Mouse (Mus musculus): ENCODE measurements around the gene Casz1. TPM values are rescaled to one million over a fixed set of nuclear protein-coding genes. Genes with fewer than 3 reads are reported as not detected.

Casz1 gene
- polyA plus RNA-seq (2016; fragmentation: Nextera tagmentation; extraction: Ambion mirVana): 1.0 and 2.1 TPM in 2 replicates

- DNase-seq (ENCODE audit: low spot score): peak; percentile 97
- Histone ChIP-seq H3K27ac (peak within 1 kb of the TSS; percentile 75), H3K4me3 (peak within 1 kb of the TSS; percentile 76), H3K27me3 (ENCODE audit: low read depth, poor library complexity, severe bottlenecking) (peaks cover 90% of the 10 kb centered on the region), H3K4me1 (peaks cover 65% of the 10 kb centered on the region), H3K9me3 (replicated peaks) (no peaks in the 10 kb centered on the region), H3K36me3 (no peaks in the 10 kb centered on the region)
- whole genome bisulfite sequencing: under 1% methylated on average over 68 of the region's 68 CpGs
Measured at GRCm38 (mm10) chr4:148804137-148804779, at the start of gene Casz1. Casz1 (plus strand) TSS chr4:148804429.

DNA sequence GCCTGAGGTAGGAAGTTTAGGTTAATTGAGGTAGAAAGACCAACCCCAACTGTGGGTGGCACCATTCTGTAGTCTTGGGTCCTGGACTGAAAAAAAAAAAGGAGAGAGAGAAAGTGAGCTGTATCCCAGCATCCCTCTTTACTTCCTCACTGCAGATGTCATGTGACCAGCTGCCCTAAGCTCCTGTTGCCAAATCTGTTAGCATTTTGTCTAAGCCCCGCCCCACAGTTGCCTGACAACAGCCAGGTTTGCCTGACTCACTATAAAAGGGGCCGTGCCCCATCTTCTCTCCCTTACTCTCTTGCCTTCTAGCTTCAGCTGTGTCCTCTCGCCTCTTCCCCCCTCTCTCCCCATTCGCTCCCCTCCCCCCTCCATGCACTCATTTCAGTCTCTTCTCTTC lies 45.4 kb upstream of the Casz1 start:
- no peak for DNase-seq (ENCODE audit: low spot score)
- peaks cover 8% of the 10 kb centered on the region for H3K4me1 ChIP-seq
- 41% methylated on average over 4 of the region's 4 CpGs for WGBS
- H3K27me3 ChIP-seq (ENCODE audit: low read depth, poor library complexity, severe bottlenecking): no peaks in the 10 kb centered on the region
- no peak overlapping the region; the same call in 1 of the 2 replicates for H3K27ac ChIP-seq
- H3K9me3 ChIP-seq (replicated peaks): no peaks in the 10 kb centered on the region
- H3K4me3 ChIP-seq: no peak overlapping the region
- H3K36me3 ChIP-seq: no peaks in the 10 kb centered on the region

- no peaks in the 10 kb centered on the region for H3K27me3 ChIP-seq (ENCODE audit: low read depth, poor library complexity, severe bottlenecking)
- H3K36me3 ChIP-seq: no peaks in the 10 kb centered on the region
- peaks cover 8% of the 10 kb centered on the region for H3K4me1 ChIP-seq
- no peak overlapping the region for H3K27ac ChIP-seq
- DNase-seq (ENCODE audit: low spot score): no peak
- H3K4me3 ChIP-seq: no peak overlapping the region
- WGBS: 89% methylated on average over 7 of the region's 7 CpGs
- no peaks in the 10 kb centered on the region for H3K9me3 ChIP-seq (replicated peaks)
Measured at GRCm38 (mm10) chr4:148760152-148760551, 44.1 kb upstream of the Casz1 start.

GRCm38 (mm10) chr4:148766021-148766775 lies 38.0 kb upstream of the Casz1 start:
- Histone ChIP-seq H3K4me3 (no peak overlapping the region), H3K36me3 (no peaks in the 10 kb centered on the region), H3K4me1 (peaks cover 52% of the 10 kb centered on the region), H3K9me3 (replicated peaks) (no peaks in the 10 kb centered on the region), H3K27me3 (ENCODE audit: low read depth, poor library complexity, severe bottlenecking) (peaks cover 19% of the 10 kb centered on the region), H3K27ac (no peak overlapping the region)
- no peak for DNase-seq (ENCODE audit: low spot score)
- WGBS: 76% methylated on average over 21 of the region's 21 CpGs

GRCm38 (mm10) chr4:148767655-148768305 lies 36.4 kb upstream of the Casz1 start:
- Histone ChIP-seq H3K4me1 (peaks cover 57% of the 10 kb centered on the region), H3K27me3 (ENCODE audit: low read depth, poor library complexity, severe bottlenecking) (peaks cover 35% of the 10 kb centered on the region), H3K4me3 (no peak overlapping the region), H3K36me3 (no peaks in the 10 kb centered on the region), H3K9me3 (replicated peaks) (no peaks in the 10 kb centered on the region), H3K27ac (no peak overlapping the region)
- DNase-seq (ENCODE audit: low spot score): no peak
- 41% methylated on average over 8 of the region's 8 CpGs for WGBS

GRCm38 (mm10) chr4:148768649-148769048 lies 35.6 kb upstream of the Casz1 start:
- Histone ChIP-seq H3K9me3 (replicated peaks) (no peaks in the 10 kb centered on the region), H3K4me1 (peaks cover 57% of the 10 kb centered on the region), H3K27me3 (ENCODE audit: low read depth, poor library complexity, severe bottlenecking) (peaks cover 44% of the 10 kb centered on the region), H3K36me3 (no peaks in the 10 kb centered on the region), H3K4me3 (no peak overlapping the region), H3K27ac (no peak overlapping the region)
- 83% methylated on average over 10 of the region's 10 CpGs for WGBS
- DNase-seq (ENCODE audit: low spot score): no peak

- peaks cover 65% of the 10 kb centered on the region for H3K27me3 ChIP-seq (ENCODE audit: low read depth, poor library complexity, severe bottlenecking)
- peak; percentile 75 for DNase-seq (ENCODE audit: low spot score)
- peak overlapping the region; percentile 70 for H3K27ac ChIP-seq
- H3K9me3 ChIP-seq (replicated peaks): no peaks in the 10 kb centered on the region
- H3K36me3 ChIP-seq: no peaks in the 10 kb centered on the region
- peak overlapping the region; percentile 35 for H3K4me3 ChIP-seq
- 2% methylated on average over 21 of the region's 21 CpGs for WGBS
- peaks cover 47% of the 10 kb centered on the region for H3K4me1 ChIP-seq
Measured at GRCm38 (mm10) chr4:148770582-148771408, 33.4 kb upstream of the Casz1 start.

GRCm38 (mm10) chr4:148771409-148771929 lies 32.8 kb upstream of the Casz1 start:
- Histone ChIP-seq H3K27me3 (ENCODE audit: low read depth, poor library complexity, severe bottlenecking) (peaks cover 72% of the 10 kb centered on the region), H3K4me3 (peak overlapping the region; percentile 35), H3K4me1 (peaks cover 42% of the 10 kb centered on the region), H3K27ac (peak overlapping the region; percentile 70; the same call in 1 of the 2 replicates), H3K9me3 (replicated peaks) (no peaks in the 10 kb centered on the region), H3K36me3 (no peaks in the 10 kb centered on the region)
- DNase-seq (ENCODE audit: low spot score): no peak
- 2% methylated on average over 14 of the region's 14 CpGs for WGBS

GRCm38 (mm10) chr4:148772658-148773057 lies 31.6 kb upstream of the Casz1 start:
- WGBS: 76% methylated on average over 6 of the region's 6 CpGs
- H3K27me3 ChIP-seq (ENCODE audit: low read depth, poor library complexity, severe bottlenecking): peaks cover 84% of the 10 kb centered on the region
- peaks cover 38% of the 10 kb centered on the region for H3K4me1 ChIP-seq
- H3K4me3 ChIP-seq: no peak overlapping the region
- no peak overlapping the region for H3K27ac ChIP-seq
- no peak for DNase-seq (ENCODE audit: low spot score)
- H3K9me3 ChIP-seq (replicated peaks): no peaks in the 10 kb centered on the region
- H3K36me3 ChIP-seq: no peaks in the 10 kb centered on the region

DNA sequence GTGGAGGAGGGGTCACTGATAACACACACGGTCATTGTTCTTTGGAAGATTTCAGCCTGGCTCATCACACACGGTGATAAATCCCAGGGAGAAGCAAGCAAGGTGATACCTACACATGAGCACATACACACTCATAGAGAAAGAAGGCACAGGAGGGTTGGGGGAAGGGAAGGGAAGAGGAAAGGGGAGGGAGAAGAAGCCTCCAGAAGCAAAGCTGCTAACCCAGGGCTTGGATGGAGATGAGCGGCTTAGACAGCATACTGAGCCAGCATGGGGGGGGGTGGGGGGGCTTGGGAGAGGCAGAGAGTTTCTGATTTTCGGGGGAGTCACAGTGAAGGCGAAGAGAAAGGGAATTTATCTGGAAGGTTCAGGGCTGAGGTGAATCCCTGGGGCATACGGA lies 30.2 kb upstream of the Casz1 start:
- no peak for DNase-seq (ENCODE audit: low spot score)
- H3K9me3 ChIP-seq (replicated peaks): no peaks in the 10 kb centered on the region
- no peaks in the 10 kb centered on the region for H3K36me3 ChIP-seq
- H3K4me1 ChIP-seq: peaks cover 36% of the 10 kb centered on the region
- no peak overlapping the region for H3K4me3 ChIP-seq
- H3K27me3 ChIP-seq (ENCODE audit: low read depth, poor library complexity, severe bottlenecking): peaks cover 97% of the 10 kb centered on the region
- 84% methylated on average over 6 of the region's 6 CpGs for WGBS
- no peak overlapping the region for H3K27ac ChIP-seq

GRCm38 (mm10) chr4:148775476-148776269 lies 28.6 kb upstream of the Casz1 start:
- 62% methylated on average over 10 of the region's 10 CpGs for WGBS
- no peak overlapping the region for H3K4me3 ChIP-seq
- peaks cover 93% of the 10 kb centered on the region for H3K27me3 ChIP-seq (ENCODE audit: low read depth, poor library complexity, severe bottlenecking)

More at GRCm38 (mm10) chr4:148775476-148776269, 28.6 kb upstream of the Casz1 start:
- DNase-seq (ENCODE audit: low spot score): no peak
- Histone ChIP-seq H3K27ac (no peak overlapping the region), H3K36me3 (no peaks in the 10 kb centered on the region), H3K9me3 (replicated peaks) (no peaks in the 10 kb centered on the region), H3K4me1 (peaks cover 39% of the 10 kb centered on the region)
